16 mouse cellular contexts compared by ENCODE assay signal in genomic region chr16:8576111-8576510, GRCm38 (mm10).
DNase-seq lines count a peak whose midpoint lies in the region; ATAC-seq lines count a peak whose summit lies in the region.
"Had no signal": no experiment of that assay in that cellular context is flagged by ENCODE, and none has a peak within 500 bp of the region (broad histone marks: within the 10 kb centered on the region; RNA-seq: fewer than 3 reads in every experiment).

No protein-coding gene starts in this region.

- no peaks in the 10 kb centered on the region for H3K27me3 ChIP-seq in intestine, embryonic 14.5 days (replicated peaks; ENCODE audit: control insufficient read depth, insufficient read depth, low read length)
- no peaks in the 10 kb centered on the region for H3K27me3 ChIP-seq in intestine, embryonic 15.5 days (replicated peaks)
- no peaks in the 10 kb centered on the region for H3K27me3 ChIP-seq in limb, embryonic 10.5 days (ENCODE audit: low read depth, poor library complexity, severe bottlenecking)
- H3K27me3 ChIP-seq: forebrain, embryonic 15.5 days; heart, embryonic 12.5 days; hindbrain, embryonic 15.5 days had no signal

- H3K4me1 ChIP-seq in intestine, embryonic 14.5 days (replicated peaks; ENCODE audit: control insufficient read depth, insufficient read depth, low read length): no peaks in the 10 kb centered on the region
- H3K4me1 ChIP-seq in intestine, embryonic 15.5 days (replicated peaks): 0 out of 2 replicates have a peak, but pooled peaks cover 5% of the 10 kb centered on the region
- H3K4me1 ChIP-seq in limb, embryonic 10.5 days: peaks cover 35% of the 10 kb centered on the region
- H3K4me1 ChIP-seq: forebrain, embryonic 15.5 days; hindbrain, embryonic 15.5 days had no signal

- H3K4me2 ChIP-seq in intestine, embryonic 14.5 days (ENCODE audit: low read length): no peak overlapping the region
- H3K4me2 ChIP-seq in intestine, embryonic 15.5 days (replicated peaks): no peak overlapping the region
- H3K4me2 ChIP-seq: forebrain, embryonic 15.5 days; heart, embryonic 12.5 days; hindbrain, embryonic 15.5 days had no signal

- no peak for ATAC-seq in intestine, embryonic 14.5 days (replicated peaks; ENCODE audit: low FRiP score, low TSS enrichment, low read depth)
- no peak for ATAC-seq in intestine, embryonic 15.5 days
- ATAC-seq: forebrain, embryonic 15.5 days had no signal

- no peak overlapping the region for H3K4me3 ChIP-seq in intestine, embryonic 14.5 days (ENCODE audit: low read depth, low read length)
- no peak overlapping the region for H3K4me3 ChIP-seq in intestine, embryonic 15.5 days (replicated peaks)
- H3K4me3 ChIP-seq in limb, embryonic 10.5 days: no peak overlapping the region
- H3K4me3 ChIP-seq: embryonic facial prominence, embryonic 10.5 days; forebrain, embryonic 15.5 days; heart, embryonic 12.5 days; hindbrain, embryonic 15.5 days had no signal

- peak; percentile 45 for DNase-seq in adrenal gland, adult 2 months
- DNase-seq in adrenal gland, postnatal 10 days: no peak
- peak; percentile 42 for DNase-seq in intestine, embryonic 14.5 days (ENCODE audit: low spot score)
- DNase-seq in 3134 (ENCODE audit: extremely low read depth, insufficient read length, low spot score): peak; percentile 29
- DNase-seq in limb, embryonic 10.5 days (ENCODE audit: low spot score): peak; percentile 22
- DNase-seq in lung, postnatal 4 days: no peak
- DNase-seq: adrenal gland, postnatal 14 days; cerebellum, adult 2 months; gastrocnemius, postnatal 36 days; heart, adult 18-20 months; heart, postnatal 36 days had no signal

- H3K9ac ChIP-seq in intestine, embryonic 14.5 days (ENCODE audit: low read length): no peak overlapping the region
- H3K9ac ChIP-seq in intestine, embryonic 15.5 days: no peak overlapping the region
- H3K9ac ChIP-seq: forebrain, embryonic 15.5 days; heart, embryonic 12.5 days; hindbrain, embryonic 15.5 days had no signal

- H3K27ac ChIP-seq in intestine, embryonic 14.5 days (ENCODE audit: low read depth): no peak overlapping the region
- no peak overlapping the region for H3K27ac ChIP-seq in intestine, embryonic 15.5 days
- no peak overlapping the region for H3K27ac ChIP-seq in limb, embryonic 10.5 days
- H3K27ac ChIP-seq: embryonic facial prominence, embryonic 10.5 days; forebrain, embryonic 15.5 days; hindbrain, embryonic 15.5 days had no signal

- H3K36me3 ChIP-seq in intestine, embryonic 14.5 days (ENCODE audit: control insufficient read depth, insufficient read depth, low read length): peaks cover 21% of the 10 kb centered on the region; the same call in 1 of the 2 replicates
- H3K36me3 ChIP-seq in intestine, embryonic 15.5 days: 0 out of 2 replicates have a peak, but pooled peaks cover 4% of the 10 kb centered on the region
- peaks cover 7% of the 10 kb centered on the region; the same call in 1 of the 2 replicates for H3K36me3 ChIP-seq in limb, embryonic 10.5 days
- H3K36me3 ChIP-seq: forebrain, embryonic 15.5 days had no signal

- H3K9me3 ChIP-seq in intestine, embryonic 14.5 days (ENCODE audit: control insufficient read depth, low read length): no peaks in the 10 kb centered on the region
- H3K9me3 ChIP-seq in intestine, embryonic 15.5 days: no peaks in the 10 kb centered on the region
- H3K9me3 ChIP-seq in limb, embryonic 10.5 days (replicated peaks): no peaks in the 10 kb centered on the region
- H3K9me3 ChIP-seq: embryonic facial prominence, embryonic 10.5 days; forebrain, embryonic 15.5 days; heart, embryonic 12.5 days; hindbrain, embryonic 15.5 days had no signal

- 78% methylated on average over 3 of the region's 3 CpGs for WGBS in intestine, embryonic 14.5 days
- 66% methylated on average over 3 of the region's 3 CpGs for WGBS in intestine, embryonic 15.5 days
- WGBS in limb, embryonic 10.5 days: 77% methylated on average over 3 of the region's 3 CpGs

Comparison
In these comparisons a context has a peak if more than half of its experiments do, and no peak if none do; other contexts are left out.
1. DNase-seq: peak in adrenal gland, adult 2 months (single experiment), intestine, embryonic 14.5 days (single experiment), 3134 (single experiment) and limb, embryonic 10.5 days (single experiment); none in adrenal gland, postnatal 10 days (single experiment) and lung, postnatal 4 days (0 of 2).